Mouse (Mus musculus) embryonic fibroblast, embryonic 13.5 days (primary cell): ENCODE results near the gene Zdhhc14.

ENCODE experiments used
- CTCF ChIP-seq: IDR thresholded peaks from 2 replicates; pipeline ENCODE4 v1.5.1; 2011; ENCODE audit warnings: mild to moderate bottlenecking, control low read depth, low read length, moderate library complexity, borderline replicate concordance; ENCODE audit not compliant: insufficient read depth
- POLR2A ChIP-seq: IDR thresholded peaks from 2 replicates; pipeline ENCODE4 v1.6.1; 2011; ENCODE audit warnings: low read depth, mild to moderate bottlenecking, control low read depth, low read length, moderate library complexity

- no peak for TF ChIP-seq CTCF
- TF ChIP-seq POLR2A, result no peak
Observed at GRCm38 (mm10) chr17:5798900-5799299, 306.5 kb downstream of the Zdhhc14 start.
